Mouse (Mus musculus) G1E (cell line): ENCODE data around the gene Fndc4.

Source experiments
- CTCF ChIP-seq: IDR thresholded peaks from 2 replicates; pipeline ENCODE4 v1.5.1; 2012; ENCODE audit warnings: low read depth, low read length, inconsistent platforms, mixed read lengths
- GATA1 ChIP-seq: IDR thresholded peaks from 2 replicates; pipeline ENCODE4 v1.6.1; 2012; ENCODE audit warnings: borderline replicate concordance, low read length, inconsistent platforms, mixed read lengths
- POLR2AphosphoS5 ChIP-seq: IDR thresholded peaks from 2 replicates; pipeline ENCODE4 v1.6.1; 2012; ENCODE audit warnings: low read depth, low read length, inconsistent platforms; ENCODE audit not compliant: insufficient replicate concordance
- TAL1 ChIP-seq: conservative IDR thresholded peaks from 2 replicates; pipeline ENCODE4 v1.6.1; 2012; ENCODE audit warnings: low read depth, low read length, inconsistent platforms, mixed read lengths

DNA sequence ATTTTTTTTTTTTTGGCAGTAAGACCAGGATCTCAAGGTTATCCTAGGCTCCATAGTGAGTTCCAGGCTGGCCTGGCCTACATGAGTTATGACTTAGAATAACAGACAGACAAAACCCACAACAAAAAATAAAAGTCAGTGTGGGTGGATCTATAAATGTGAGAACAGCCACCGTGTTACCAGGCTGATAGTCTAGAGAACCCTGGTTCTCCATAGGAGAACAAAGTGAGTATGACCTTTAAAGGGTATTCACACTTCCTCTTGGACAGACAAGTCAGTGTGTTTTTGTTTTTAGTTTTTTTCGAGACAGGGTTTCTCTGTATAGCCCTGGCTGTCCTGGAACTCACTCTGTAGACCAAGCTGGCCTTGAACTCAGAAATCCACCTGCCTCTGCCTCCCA is 39.9 kb downstream of the Fndc4 start:
- no peak for TF ChIP-seq CTCF
- TF ChIP-seq GATA1, result no peak
- no peak for TF ChIP-seq TAL1
- TF ChIP-seq POLR2AphosphoS5, result no peak
